Mouse (Mus musculus) ovary, postnatal 36 days (tissue): ENCODE measurements around the gene Ehmt2.
A peak's percentile ranks its signal among the peaks of the same experiment; 100 is the strongest.
"Not testable (repeated sequence)": the region's sequence is repeated elsewhere in the genome, so short reads cannot be mapped to it uniquely, and the experiment has no call there.

Experiments
- DNase-seq: peaks from one replicate; pipeline ENCODE4 v3.0.0; 2022; ENCODE audit warnings: low spot score, mixed read lengths

The Ehmt2 gene

GRCm38 (mm10) chr17:34927306-34928019 is 29.2 kb downstream of the Ehmt2 start:
- no peak for DNase-seq

- no peak for DNase-seq
Observed at GRCm38 (mm10) chr17:34928841-34929240, 30.6 kb downstream of the Ehmt2 start.

- DNase-seq, result peak; percentile 97
Observed at GRCm38 (mm10) chr17:34931061-34931734, 32.9 kb downstream of the Ehmt2 start, which contains the start of gene Neu1. TSS of gene Neu1 (plus strand) at chr17:34931253.

- peak; percentile 35 for DNase-seq
Observed at GRCm38 (mm10) chr17:34931735-34932098, 33.4 kb downstream of the Ehmt2 start.

- no peak for DNase-seq
Observed at GRCm38 (mm10) chr17:34932287-34932686, 34.0 kb downstream of the Ehmt2 start.

GRCm38 (mm10) chr17:34934031-34934430 is 35.8 kb downstream of the Ehmt2 start:
- no peak for DNase-seq

- no peak for DNase-seq
Observed at GRCm38 (mm10) chr17:34934830-34935229, 36.6 kb downstream of the Ehmt2 start.

GRCm38 (mm10) chr17:34937960-34938505 is 39.8 kb downstream of the Ehmt2 start:
- DNase-seq, result no peak

GRCm38 (mm10) chr17:34941344-34942041 is 43.2 kb downstream of the Ehmt2 start:
- peak; percentile 25 for DNase-seq

- DNase-seq, result no peak
Observed at GRCm38 (mm10) chr17:34943128-34943815, 45.0 kb downstream of the Ehmt2 start.

GRCm38 (mm10) chr17:34944362-34944761 is 46.1 kb downstream of the Ehmt2 start:
- DNase-seq, result no peak

- DNase-seq, result no peak
Observed at GRCm38 (mm10) chr17:34946486-34947140, 48.3 kb downstream of the Ehmt2 start.

GRCm38 (mm10) chr17:34947606-34948005 is 49.3 kb downstream of the Ehmt2 start:
- DNase-seq, result no peak

- not testable (repeated sequence) for DNase-seq
Observed at GRCm38 (mm10) chr17:34948721-34949552, 50.7 kb downstream of the Ehmt2 start.

- DNase-seq, result no peak
Observed at GRCm38 (mm10) chr17:34949553-34949969, 51.3 kb downstream of the Ehmt2 start.

- DNase-seq, result no peak
Observed at GRCm38 (mm10) chr17:34950514-34951455, 52.5 kb downstream of the Ehmt2 start.

GRCm38 (mm10) chr17:34951636-34952377 is 53.5 kb downstream of the Ehmt2 start:
- no peak for DNase-seq

GRCm38 (mm10) chr17:34952378-34953040 is 54.2 kb downstream of the Ehmt2 start:
- DNase-seq, result peak; percentile 79
